Mouse (Mus musculus) neural tube, embryonic 10.5 days (tissue): ENCODE results near the gene Traf5.

ENCODE experiments used
- DNase-seq: peaks from one replicate; pipeline ENCODE4 v3.0.0-alpha.2; 2017; ENCODE audit warnings: low spot score; ENCODE audit errors: extremely low spot score

The Traf5 gene

GRCm38 (mm10) chr1:192066956-192067355 is 25.4 kb downstream of the Traf5 start:
- DNase-seq, result no peak

DNA sequence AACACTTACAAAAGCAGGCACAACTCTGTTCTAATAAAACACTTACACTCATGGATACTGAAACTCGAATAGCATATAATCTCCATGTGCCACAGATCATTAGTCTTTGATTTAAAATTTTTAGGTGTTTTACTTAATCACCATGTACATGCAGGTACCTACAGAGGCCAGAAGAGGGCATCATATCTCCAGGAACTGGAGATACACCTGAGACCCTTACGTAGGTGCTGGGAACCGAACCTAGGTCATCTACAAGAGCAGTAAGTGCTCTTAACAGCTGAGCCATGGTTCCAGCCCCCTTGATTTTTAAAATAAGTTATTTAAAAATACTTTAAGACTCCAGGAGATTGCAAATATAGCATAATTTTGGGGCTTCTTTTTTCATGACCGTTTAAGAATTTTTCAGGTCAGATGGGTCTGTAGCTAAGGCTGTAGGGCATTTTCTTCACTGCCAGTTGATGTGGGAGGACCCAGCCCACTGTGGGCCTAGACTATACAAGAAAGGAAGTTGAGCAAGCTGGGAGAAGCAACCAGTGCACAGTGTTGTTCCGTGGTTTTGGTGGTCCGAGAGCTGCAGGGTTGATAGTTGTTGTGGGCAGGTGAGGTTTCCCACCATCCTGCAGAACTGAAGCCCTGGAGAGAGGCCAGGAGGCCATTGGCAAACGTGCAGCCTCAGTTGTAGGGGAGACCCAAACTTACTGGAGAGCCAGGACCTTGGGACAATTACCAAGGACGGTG is 29.0 kb downstream of the Traf5 start:
- DNase-seq, result no peak

DNA sequence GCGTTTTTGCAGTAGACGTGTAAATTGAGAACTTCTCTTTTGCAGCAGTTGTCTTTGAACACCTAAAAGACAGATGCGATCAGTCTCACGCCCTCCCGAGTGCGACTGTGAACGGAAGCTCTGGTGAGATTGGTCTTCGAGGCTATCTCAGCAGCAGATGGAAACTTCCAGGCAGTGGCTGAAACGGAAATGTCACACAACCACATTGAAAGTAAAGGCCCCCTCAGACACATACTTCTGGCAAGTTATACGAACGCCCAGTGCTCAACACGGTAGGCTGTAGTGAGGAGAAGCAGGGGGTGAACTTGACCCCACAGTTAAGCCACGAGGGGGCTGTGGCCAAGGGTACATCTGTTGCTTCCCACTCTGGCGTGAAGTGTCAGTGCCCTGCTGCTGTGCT is 29.7 kb downstream of the Traf5 start:
- no peak for DNase-seq

- no peak for DNase-seq
Observed at GRCm38 (mm10) chr1:192061666-192062306, 30.6 kb downstream of the Traf5 start.

DNA sequence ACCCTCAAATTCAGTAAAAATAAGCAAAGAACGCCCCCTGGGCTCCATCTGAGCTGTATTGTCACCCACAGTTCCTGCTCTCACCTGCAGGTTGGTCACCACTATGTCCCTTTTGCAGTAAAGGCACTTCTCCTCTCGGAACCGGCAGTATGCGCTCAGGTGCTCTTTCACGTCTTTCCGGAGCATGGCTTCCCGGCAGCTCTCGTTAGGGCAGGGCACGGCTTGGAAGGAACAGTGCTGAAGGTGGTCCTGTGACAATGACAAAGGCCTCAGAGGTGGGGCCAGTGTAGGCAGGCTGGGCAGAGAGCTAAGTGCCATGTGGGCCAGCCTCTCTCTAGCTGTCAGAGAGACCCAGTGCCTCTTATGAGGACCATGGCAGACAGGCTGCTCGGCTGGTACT is 33.4 kb downstream of the Traf5 start:
- DNase-seq, result no peak

DNA sequence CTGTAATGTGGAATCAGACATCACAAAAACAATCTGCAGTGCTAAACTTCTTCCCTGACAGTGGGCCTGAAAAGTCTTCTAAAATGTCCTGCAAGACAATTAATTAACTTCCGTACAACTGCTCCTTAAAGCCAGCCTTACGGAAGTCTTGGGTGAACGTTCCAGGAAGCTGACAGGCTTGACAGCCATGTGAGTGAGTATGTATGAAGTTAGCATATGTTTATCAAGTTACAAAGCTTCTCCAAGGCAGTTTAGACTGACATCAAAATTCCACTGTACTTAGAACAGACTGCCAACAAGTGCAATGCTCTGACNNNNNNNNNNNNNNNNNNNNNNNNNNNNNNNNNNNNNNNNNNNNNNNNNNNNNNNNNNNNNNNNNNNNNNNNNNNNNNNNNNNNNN is 38.6 kb downstream of the Traf5 start:
- DNase-seq, result no peak

GRCm38 (mm10) chr1:192052986-192053385 is 39.4 kb downstream of the Traf5 start:
- DNase-seq, result no peak

- DNase-seq, result no peak
Observed at GRCm38 (mm10) chr1:192052461-192052860, 39.9 kb downstream of the Traf5 start.

GRCm38 (mm10) chr1:191999022-191999421 is 93.3 kb downstream of the Traf5 start:
- DNase-seq, result no peak

GRCm38 (mm10) chr1:191996621-191997185 is 95.7 kb downstream of the Traf5 start:
- no peak for DNase-seq

GRCm38 (mm10) chr1:191995916-191996315 is 96.4 kb downstream of the Traf5 start:
- no peak for DNase-seq

GRCm38 (mm10) chr1:191995488-191995887 is 96.9 kb downstream of the Traf5 start:
- peak; percentile 70 for DNase-seq

- no peak for DNase-seq
Observed at GRCm38 (mm10) chr1:191994476-191994875, 97.9 kb downstream of the Traf5 start.

DNA sequence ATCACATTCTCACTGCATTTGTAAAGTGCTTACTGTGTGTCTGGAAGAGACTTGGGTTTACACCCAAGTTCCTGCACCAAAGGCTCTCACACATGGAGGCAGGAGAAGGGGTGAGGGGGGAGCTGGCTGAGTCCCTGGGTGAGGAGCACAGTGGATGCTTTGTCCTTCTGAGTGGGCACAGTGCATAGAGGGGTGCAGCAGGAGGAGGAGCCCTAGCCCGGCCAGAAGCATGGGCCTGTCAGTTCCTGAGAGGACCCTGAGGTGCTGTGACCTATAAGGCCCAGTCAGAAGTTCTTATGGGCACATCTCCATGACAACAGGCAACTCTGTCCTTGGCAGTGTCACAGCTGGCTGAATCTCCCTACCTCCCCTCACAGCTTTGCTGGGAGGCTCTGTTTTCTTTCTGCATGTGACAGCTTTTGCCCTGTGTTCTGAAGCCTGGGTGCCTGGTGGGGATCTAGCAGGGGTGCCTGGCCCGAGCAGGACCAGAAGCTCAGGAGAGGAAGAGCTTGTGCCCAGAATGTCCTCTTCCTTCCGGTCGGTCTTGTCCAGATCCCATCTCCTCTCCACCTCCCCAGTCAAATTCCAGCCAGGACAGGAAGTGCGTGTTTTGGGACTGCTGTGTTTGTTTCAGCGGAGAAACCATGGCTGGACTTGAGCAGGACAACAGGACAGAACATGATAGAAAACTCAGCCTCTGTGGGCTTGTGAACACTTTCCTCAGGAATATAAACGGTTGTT is 100.1 kb downstream of the Traf5 start:
- no peak for DNase-seq

DNA sequence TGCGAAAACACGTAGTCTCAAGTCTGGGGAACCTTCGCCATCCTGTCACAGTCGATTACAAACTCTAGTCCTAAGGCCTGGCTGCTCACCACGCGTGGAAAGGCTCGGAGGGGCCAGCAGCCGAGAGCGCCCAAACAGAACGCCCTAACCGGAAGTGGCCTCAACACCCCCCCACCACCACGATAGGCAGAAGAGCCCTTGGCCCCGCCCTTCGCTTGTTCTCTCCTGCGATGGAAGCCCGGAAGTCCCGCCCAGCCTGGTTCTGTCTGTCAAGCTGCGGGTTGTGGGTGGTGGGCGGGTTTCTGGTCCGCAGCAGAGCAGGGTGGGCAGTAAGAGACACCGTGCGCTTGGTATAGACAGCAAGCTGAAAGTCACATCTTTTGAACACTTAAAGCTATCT is 102.4 kb downstream of the Traf5 start:
- peak; percentile 96 for DNase-seq

DNA sequence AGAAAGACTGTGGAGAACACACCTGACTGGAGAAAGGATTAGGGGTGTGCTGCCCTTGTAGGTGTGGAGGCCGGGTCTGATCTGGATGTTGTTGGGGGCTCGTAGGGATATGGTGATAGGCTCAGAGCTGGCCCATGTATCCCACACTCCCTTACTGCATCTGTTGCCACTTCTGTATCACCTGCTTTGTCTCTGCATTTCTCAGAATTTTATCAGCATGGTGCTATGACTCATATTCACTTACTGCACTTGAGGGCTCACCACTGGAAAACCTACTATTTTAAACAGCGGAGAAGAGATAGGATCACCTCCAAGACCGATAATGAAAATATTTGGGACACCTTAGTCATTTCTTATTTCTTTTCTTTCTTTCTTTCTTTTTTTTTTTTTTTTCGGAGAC is 103.3 kb downstream of the Traf5 start:
- DNase-seq, result no peak

DNA sequence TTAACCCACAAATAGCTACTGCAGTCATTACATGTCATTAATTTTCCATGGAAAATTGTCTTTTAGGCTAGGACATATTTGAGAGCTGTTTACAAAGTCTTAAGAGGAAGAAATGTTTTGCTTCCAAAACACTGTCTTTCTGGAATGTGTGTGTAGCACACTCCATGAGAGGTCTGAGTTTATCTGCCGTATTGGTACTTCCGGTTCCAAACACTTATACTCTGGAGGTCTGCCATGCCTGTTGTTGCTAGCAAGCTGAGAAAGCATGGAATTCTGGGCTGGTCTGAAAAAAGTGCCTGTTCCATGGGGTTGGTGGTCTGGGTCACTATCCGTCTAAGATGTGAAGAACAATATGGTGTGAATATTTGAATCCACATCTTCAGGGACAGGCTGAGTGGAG is 103.7 kb downstream of the Traf5 start:
- DNase-seq, result no peak

- DNase-seq, result no peak
Observed at GRCm38 (mm10) chr1:191987481-191987769, 104.9 kb downstream of the Traf5 start.

GRCm38 (mm10) chr1:191986674-191987480 is 105.5 kb downstream of the Traf5 start:
- DNase-seq, result no peak

GRCm38 (mm10) chr1:191981426-191982102 is 110.8 kb downstream of the Traf5 start:
- DNase-seq, result no peak

GRCm38 (mm10) chr1:191977187-191977586 is 115.2 kb downstream of the Traf5 start, which contains the start of gene Rd3:
TSS of gene Rd3 (plus strand) at chr1:191977370.
- DNase-seq, result no peak
